Mouse (Mus musculus) T-cell, adult 66 days (primary cell): ENCODE data around the gene Olfr1454. TPM values are rescaled to one million over a fixed set of nuclear protein-coding genes. Genes with fewer than 3 reads are reported as not detected.

Source experiments
- total RNA-seq, 2 experiments: library from RNA; stranded (reverse); gene quantifications; 3 replicates in 1 of 2; 4 replicates in 1 of 2; pipeline ENCODE4 v1.2.4; 2023

Olfr1454 gene
- not detected for total RNA-seq

DNA sequence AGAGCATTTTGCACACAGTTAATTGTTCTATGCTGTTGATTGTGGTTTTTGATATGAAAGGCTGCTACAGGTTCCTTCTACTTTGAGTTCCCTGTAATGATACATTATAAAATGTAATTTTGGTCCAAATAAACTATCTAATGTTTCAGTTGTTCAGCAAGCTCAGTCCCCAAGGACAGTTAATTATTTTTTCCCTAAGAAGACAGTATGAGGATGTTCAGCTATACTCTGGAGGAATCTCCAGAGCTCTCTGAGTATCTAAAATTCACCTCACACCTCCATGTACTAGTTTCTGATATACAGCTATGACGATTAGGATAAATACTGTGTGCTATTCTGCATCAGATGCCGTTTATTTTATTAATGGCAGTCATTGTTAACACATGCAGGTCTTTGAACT lies at the start of gene Olfr1454:
Gene Olfr1454, plus strand, starts transcription at position 301 of the 400 bp plus-strand sequence.

GRCm38 (mm10) chr19:13028227-13028626 lies 32.2 kb upstream of the Olfr1454 start, which contains the start of gene Olfr1453:
Gene Olfr1453 (minus strand): TSS chr19:13028327.

DNA sequence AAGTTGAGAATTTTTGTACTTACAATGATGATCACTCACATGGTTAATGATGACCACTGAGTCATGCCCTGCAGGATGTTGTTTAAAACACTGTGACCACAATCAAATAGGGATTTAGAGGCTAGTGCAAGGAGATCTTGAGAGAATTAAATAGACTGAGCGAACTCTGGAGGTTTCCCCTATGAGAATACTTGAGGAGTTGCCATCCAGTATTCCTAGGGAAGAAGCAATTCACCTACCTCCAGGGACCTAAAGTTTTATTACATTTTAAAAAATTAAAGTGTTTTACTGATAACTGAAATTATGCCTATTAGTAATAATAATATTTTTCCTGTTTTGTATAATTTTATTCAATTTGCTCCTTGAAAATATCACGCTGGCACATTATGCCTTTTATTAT lies 37.4 kb downstream of the Olfr1454 start, which contains the start of gene Olfr1457:
Gene Olfr1457, minus strand, starts transcription at position 101 of the 400 bp plus-strand sequence.

GRCm38 (mm10) chr19:13106675-13107074 lies 46.3 kb downstream of the Olfr1454 start, which contains the start of gene Olfr1458:
Gene Olfr1458 (minus strand): TSS chr19:13106775.

Other genes starting within 250 kb of the Olfr1454 start
- gene Gm5244, start 213.9 kb upstream of the Olfr1454 start, total RNA-seq, result 1 to 10 TPM; 4.5 to 5.5 TPM
- 1 to 10 TPM in 1 of 2 experiments, not detected in 1; 1.1 TPM for gene Olfr1444, start 203.3 kb upstream of the Olfr1454 start, total RNA-seq
- gene Olfr1445, start 176.8 kb upstream of the Olfr1454 start, total RNA-seq, result not detected
- not detected for gene Olfr1446, start 167.1 kb upstream of the Olfr1454 start, total RNA-seq
- gene Olfr1447, start 156.9 kb upstream of the Olfr1454 start, total RNA-seq, result not detected
- not detected for gene Olfr1448, start 136.2 kb upstream of the Olfr1454 start, total RNA-seq
- not detected for gene Olfr1449, start 129.8 kb upstream of the Olfr1454 start, total RNA-seq
- not detected for gene Olfr1450, start 110.4 kb upstream of the Olfr1454 start, total RNA-seq
- not detected for gene Olfr1451, start 65.6 kb upstream of the Olfr1454 start, total RNA-seq
- gene Olfr1453, start 32.3 kb upstream of the Olfr1454 start, total RNA-seq, result not detected
- gene Olfr1457, start 37.3 kb downstream of the Olfr1454 start, total RNA-seq, result not detected
- not detected for gene Olfr1458, start 46.2 kb downstream of the Olfr1454 start, total RNA-seq
- under 1 TPM in 1 of 2 experiments, not detected in 1; 0.12 TPM for gene Olfr1459, start 88.9 kb downstream of the Olfr1454 start, total RNA-seq
- not detected for gene Olfr1461, start 102.4 kb downstream of the Olfr1454 start, total RNA-seq
- gene Olfr1462, start 125.1 kb downstream of the Olfr1454 start, total RNA-seq, result not detected
- gene Olfr1463, start 170.7 kb downstream of the Olfr1454 start, total RNA-seq, result not detected